Mouse (Mus musculus) lung, postnatal 0 days (tissue): ENCODE data around the gene Hpcal4.

Source experiments
- CTCF ChIP-seq: IDR thresholded peaks from 2 replicates; pipeline ENCODE4 v1.5.1; 2016; ENCODE audit warnings: antibody characterized with exemption, mild to moderate bottlenecking
- EP300 ChIP-seq: IDR thresholded peaks from 2 replicates; pipeline ENCODE4 v1.6.1; 2016; ENCODE audit warnings: antibody characterized with exemption, mild to moderate bottlenecking, control low read depth

DNA sequence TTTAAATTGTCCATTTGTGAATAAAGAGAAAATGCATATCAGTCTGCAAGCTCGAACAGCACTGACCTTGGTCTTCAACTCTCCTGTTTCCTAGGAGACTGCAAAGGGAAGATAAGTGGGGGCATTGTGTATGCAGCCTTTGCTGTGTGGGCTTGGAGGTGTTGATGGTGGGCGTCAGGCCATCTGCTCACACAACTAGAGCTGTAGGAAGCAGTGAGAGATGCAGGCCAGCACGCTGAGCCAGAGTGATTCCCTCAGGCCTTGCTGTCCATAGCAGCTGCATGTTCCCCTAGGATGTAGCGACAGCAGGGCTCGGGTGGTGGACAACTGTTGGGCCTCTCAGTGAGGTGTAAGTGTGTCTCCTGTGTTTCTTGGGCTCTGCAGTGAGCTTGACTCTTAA, 30.1 kb upstream of the Hpcal4 start:
- no peak for TF ChIP-seq CTCF
- no peak for TF ChIP-seq EP300
